Mouse (Mus musculus): ENCODE measurements around the gene Hoxb9. TPM values are rescaled to one million over a fixed set of nuclear protein-coding genes. Genes with fewer than 3 reads are reported as not detected.

The Hoxb9 gene
- total RNA-seq, 1 experiment from 2014 or later = 0.30 TPM

GRCm38 (mm10) chr11:96291681-96292564 is 20.7 kb downstream of the Hoxb9 start, which contains the start of gene Hoxb6:
Hoxb6 (plus strand) TSS chr11:96292476.
- no peak for ATAC-seq (replicated peaks in 1 of 2; ENCODE audit: insufficient read depth in 1 of 2, low FRiP score in 2 of 2, low TSS enrichment in 1 of 2, low read depth in 1 of 2, poor library complexity in 2 of 2, severe bottlenecking in 2 of 2)

DNA sequence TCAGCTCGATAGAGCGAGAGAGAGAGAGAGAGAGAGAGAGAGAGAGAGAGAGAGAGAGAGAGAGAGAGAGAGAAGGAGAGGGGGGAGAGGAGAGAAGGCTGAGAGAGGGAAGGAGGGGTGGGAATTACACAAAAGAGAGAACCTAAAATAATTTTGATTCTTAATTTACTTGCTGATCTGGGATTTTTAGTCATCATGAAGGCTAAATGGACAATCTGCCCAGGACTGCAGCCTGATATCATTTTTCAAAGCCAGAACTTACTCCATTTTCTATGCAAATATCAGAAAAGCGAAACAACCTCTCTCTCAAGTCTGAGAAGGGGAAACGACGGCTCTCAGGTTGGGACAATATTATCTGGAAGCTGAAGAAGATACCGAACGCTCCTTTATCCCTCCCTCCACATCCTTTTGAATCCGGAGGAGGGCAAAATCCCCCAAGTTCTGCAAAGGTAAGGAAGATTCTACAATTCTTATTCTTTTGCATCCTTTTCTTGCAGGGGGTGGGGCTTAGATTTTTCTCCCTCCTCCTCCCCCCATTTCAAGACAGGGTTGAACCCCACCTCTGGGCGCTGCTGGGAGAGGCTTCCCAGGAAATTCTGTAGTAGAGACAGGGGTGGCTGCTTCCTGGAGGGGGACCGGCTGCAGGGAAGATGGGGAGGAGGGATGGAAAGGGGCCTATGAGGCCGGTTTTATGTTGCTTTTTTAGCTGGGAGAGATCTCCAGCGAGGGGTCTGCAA is 21.5 kb downstream of the Hoxb9 start:
- ATAC-seq (replicated peaks in 1 of 2; ENCODE audit: insufficient read depth in 1 of 2, low FRiP score in 2 of 2, low TSS enrichment in 1 of 2, low read depth in 1 of 2, poor library complexity in 2 of 2, severe bottlenecking in 2 of 2) = no peak

GRCm38 (mm10) chr11:96293302-96293921 is 22.2 kb downstream of the Hoxb9 start:
- no peak for ATAC-seq (replicated peaks in 1 of 2; ENCODE audit: insufficient read depth in 1 of 2, low FRiP score in 2 of 2, low TSS enrichment in 1 of 2, low read depth in 1 of 2, poor library complexity in 2 of 2, severe bottlenecking in 2 of 2)

DNA sequence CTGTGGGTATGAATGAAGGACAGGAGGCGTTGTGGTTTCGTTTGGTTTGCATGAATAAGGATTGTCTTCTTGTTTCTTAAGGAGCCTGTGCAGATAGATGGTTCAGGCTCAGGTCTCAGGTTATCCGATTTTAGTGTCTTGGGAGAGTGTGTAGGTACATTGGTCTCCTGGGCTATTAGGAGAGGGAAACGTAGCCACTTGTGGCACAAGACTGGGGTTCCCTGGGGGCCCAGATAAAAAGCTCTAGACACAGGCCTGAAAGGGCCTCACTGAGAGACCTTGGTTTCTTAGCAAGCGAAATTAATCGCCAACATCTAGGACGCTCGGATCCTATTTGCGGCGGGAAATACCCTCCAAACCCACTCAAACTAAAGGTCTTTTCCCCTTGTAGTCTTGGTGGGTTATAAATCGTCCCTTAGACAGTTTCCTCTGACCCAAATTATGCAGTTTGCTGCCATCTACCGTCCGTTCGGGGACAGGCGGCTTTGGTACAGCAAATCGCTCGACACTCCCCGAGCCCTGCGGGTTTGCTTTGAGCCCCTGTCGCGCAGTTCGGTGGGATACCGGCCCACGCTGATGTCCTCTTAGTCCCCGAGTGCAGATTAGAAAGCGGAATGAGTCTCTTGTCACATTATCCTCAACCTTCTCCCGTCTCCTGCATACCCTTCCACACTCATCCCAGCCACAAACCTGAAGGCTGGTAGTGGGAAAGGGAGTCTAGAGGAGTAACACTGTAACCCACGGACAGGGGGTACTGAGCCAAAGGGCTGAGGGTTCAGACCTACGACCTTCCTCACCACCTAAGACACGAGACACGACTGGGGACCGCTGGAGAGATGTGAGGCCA is 23.2 kb downstream of the Hoxb9 start:
- peak; percentile 77 to 81 for ATAC-seq (replicated peaks in 1 of 2; ENCODE audit: insufficient read depth in 1 of 2, low FRiP score in 2 of 2, low TSS enrichment in 1 of 2, low read depth in 1 of 2, poor library complexity in 2 of 2, severe bottlenecking in 2 of 2)

DNA sequence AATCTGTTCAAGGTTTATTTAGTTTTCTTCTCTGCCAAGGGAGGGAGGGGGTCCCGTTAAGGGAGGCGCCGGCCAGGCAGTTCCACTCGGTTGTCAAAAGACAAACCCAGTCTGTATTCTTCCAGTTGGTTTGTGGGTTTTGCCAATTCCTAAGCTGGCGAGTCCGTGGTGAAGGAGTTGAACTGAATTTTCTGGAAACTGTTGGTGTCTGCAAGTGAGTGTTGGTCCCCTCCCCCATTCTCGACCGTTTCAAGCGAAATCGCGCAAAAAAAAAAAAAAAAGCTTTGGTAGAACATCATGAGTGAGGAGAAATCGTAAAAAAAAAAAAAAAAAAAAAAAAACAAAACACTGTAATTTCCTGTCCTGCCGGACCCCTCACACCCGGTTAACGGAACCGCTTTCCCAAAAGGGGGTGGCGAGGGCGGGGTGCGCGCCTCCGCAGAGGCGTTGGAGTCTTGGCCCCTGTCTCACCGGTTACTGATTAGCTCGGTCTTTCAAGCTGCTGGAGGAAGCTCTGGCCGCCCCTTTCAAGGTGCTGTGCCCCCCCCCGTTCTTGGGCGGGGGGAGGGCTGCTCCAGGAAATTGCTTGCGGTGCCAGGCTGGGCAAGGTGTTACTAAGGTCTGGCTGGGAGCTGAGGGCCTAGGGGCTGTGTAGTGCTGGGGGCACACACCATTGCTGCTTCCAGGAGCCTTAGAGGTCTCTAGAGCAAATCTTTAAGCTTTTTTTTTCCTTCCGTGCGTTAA is 24.0 kb downstream of the Hoxb9 start:
- ATAC-seq (replicated peaks in 1 of 2; ENCODE audit: insufficient read depth in 1 of 2, low FRiP score in 2 of 2, low TSS enrichment in 1 of 2, low read depth in 1 of 2, poor library complexity in 2 of 2, severe bottlenecking in 2 of 2) = no peak

- no peak for ATAC-seq (replicated peaks in 1 of 2; ENCODE audit: insufficient read depth in 1 of 2, low FRiP score in 2 of 2, low TSS enrichment in 1 of 2, low read depth in 1 of 2, poor library complexity in 2 of 2, severe bottlenecking in 2 of 2)
Measured at GRCm38 (mm10) chr11:96296997-96297396, 25.7 kb downstream of the Hoxb9 start.

DNA sequence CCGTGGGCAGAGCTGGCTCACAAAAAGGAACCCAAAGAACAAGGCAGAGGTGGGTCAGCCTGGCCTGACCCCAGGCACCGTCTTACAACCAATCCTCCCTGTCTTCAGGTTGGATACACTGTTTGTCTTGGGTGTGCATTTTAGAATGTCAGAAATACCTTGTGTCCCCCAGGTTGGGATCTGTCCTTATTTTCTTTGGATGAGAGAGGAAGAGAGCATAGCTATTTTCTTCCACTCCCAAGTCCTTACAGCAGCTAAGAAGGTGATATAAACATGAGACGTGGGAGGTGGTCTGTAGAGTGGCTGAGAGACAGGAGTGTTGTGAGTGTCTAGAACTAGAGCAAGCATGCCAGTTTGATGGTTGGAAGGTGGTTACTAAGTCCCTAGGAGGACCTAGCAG is 26.2 kb downstream of the Hoxb9 start:
- ATAC-seq (replicated peaks in 1 of 2; ENCODE audit: insufficient read depth in 1 of 2, low FRiP score in 2 of 2, low TSS enrichment in 1 of 2, low read depth in 1 of 2, poor library complexity in 2 of 2, severe bottlenecking in 2 of 2) = no peak

GRCm38 (mm10) chr11:96297968-96298635 is 26.8 kb downstream of the Hoxb9 start:
- ATAC-seq (replicated peaks in 1 of 2; ENCODE audit: insufficient read depth in 1 of 2, low FRiP score in 2 of 2, low TSS enrichment in 1 of 2, low read depth in 1 of 2, poor library complexity in 2 of 2, severe bottlenecking in 2 of 2) = no peak

DNA sequence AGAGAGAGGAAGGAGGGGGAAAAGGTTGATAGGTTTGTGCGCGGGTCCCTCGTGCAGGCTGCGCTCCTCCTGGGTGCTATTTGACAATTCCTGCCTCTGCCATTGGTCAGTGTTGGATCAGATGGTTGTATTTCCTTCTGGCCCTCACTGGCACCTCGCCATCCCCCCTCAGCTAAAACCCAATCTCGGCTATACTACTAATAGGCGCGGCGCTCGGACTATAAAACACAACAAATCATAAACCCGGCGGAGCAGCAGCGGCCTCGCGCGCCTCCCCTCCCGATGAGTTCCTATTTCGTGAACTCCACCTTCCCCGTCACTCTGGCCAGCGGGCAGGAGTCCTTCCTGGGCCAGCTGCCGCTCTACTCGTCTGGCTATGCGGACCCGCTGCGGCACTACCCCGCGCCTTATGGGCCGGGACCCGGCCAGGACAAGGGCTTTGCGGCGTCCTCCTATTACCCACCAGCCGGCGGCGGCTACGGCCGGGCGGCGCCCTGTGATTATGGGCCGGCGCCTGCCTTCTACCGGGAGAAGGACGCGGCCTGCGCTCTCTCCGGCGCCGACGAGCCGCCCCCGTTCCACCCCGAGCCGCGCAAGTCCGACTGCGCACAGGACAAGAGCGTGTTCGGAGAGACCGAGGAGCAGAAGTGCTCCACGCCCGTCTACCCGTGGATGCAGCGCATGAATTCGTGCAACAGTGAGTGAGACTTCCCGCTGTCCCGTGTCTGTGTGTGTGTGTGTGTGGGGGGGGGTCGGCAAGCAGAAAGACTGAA is 27.8 kb downstream of the Hoxb9 start:
- ATAC-seq (replicated peaks in 1 of 2; ENCODE audit: insufficient read depth in 1 of 2, low FRiP score in 2 of 2, low TSS enrichment in 1 of 2, low read depth in 1 of 2, poor library complexity in 2 of 2, severe bottlenecking in 2 of 2) = no peak

- no peak for ATAC-seq (replicated peaks in 1 of 2; ENCODE audit: insufficient read depth in 1 of 2, low FRiP score in 2 of 2, low TSS enrichment in 1 of 2, low read depth in 1 of 2, poor library complexity in 2 of 2, severe bottlenecking in 2 of 2)
Measured at GRCm38 (mm10) chr11:96299781-96300180, 28.5 kb downstream of the Hoxb9 start.

- ATAC-seq (replicated peaks in 1 of 2; ENCODE audit: insufficient read depth in 1 of 2, low FRiP score in 2 of 2, low TSS enrichment in 1 of 2, low read depth in 1 of 2, poor library complexity in 2 of 2, severe bottlenecking in 2 of 2) = no peak
Measured at GRCm38 (mm10) chr11:96300354-96301063, 29.3 kb downstream of the Hoxb9 start.

DNA sequence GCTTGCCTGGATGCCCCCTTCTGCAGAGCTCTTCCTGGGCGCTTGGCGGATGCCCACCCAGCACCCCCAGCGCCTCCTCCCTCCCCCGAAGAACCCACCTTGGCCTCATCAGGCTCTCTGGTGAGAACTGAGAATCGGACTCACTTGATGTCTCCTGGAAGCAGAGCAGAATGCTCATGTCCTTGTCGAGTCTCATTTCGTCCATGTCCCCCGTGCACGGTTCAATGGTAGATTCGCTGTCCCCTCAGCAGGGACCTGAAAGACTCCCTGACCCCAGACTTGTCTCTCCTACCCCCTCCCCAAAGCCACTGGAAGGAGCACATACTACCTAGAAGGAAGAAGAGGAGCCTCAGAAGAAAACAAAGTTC is 29.8 kb downstream of the Hoxb9 start:
- ATAC-seq (replicated peaks in 1 of 2; ENCODE audit: insufficient read depth in 1 of 2, low FRiP score in 2 of 2, low TSS enrichment in 1 of 2, low read depth in 1 of 2, poor library complexity in 2 of 2, severe bottlenecking in 2 of 2) = no peak

GRCm38 (mm10) chr11:96301837-96302236 is 30.6 kb downstream of the Hoxb9 start:
- ATAC-seq (replicated peaks in 1 of 2; ENCODE audit: insufficient read depth in 1 of 2, low FRiP score in 2 of 2, low TSS enrichment in 1 of 2, low read depth in 1 of 2, poor library complexity in 2 of 2, severe bottlenecking in 2 of 2) = no peak

GRCm38 (mm10) chr11:96302381-96303150 is 31.3 kb downstream of the Hoxb9 start:
- no peak for ATAC-seq (replicated peaks in 1 of 2; ENCODE audit: insufficient read depth in 1 of 2, low FRiP score in 2 of 2, low TSS enrichment in 1 of 2, low read depth in 1 of 2, poor library complexity in 2 of 2, severe bottlenecking in 2 of 2)

Data from hematopoietic stem cell, adult 5-6 weeks (primary cell).